Mouse (Mus musculus) MEL (cell line): ENCODE data around the gene Elmsan1.

Source experiments
- EP300 ChIP-seq, 2 experiments: IDR thresholded peaks; 2 replicates each; pipeline ENCODE4 v1.6.1; 2011; ENCODE audit warnings: improper control_type of control experiment in 2 of 2, low read length in 2 of 2, low read depth in 1 of 2, mild to moderate bottlenecking in 1 of 2
- GATA1 ChIP-seq: IDR thresholded peaks from 2 replicates; pipeline ENCODE4 v1.6.1; 2011; ENCODE audit warnings: low read depth, low read length, improper control_type of control experiment
- POLR2A ChIP-seq, 2 experiments: IDR thresholded peaks; 2 replicates each; pipeline ENCODE4 v1.6.1; 2011 to 2012; ENCODE audit warnings: low read length in 2 of 2, mild to moderate bottlenecking in 2 of 2, control low read depth in 1 of 2, improper control_type of control experiment in 1 of 2, low read depth in 1 of 2, moderate library complexity in 1 of 2; ENCODE audit not compliant: control insufficient read depth in 1 of 2, insufficient read depth in 1 of 2, poor library complexity in 1 of 2
- UBTF ChIP-seq: IDR thresholded peaks from 2 replicates; pipeline ENCODE4 v1.6.1; 2012; ENCODE audit warnings: low read depth, mild to moderate bottlenecking, inconsistent platforms, low read length, improper control_type of control experiment, moderate library complexity, borderline replicate concordance; ENCODE audit not compliant: insufficient read depth
- USF2 ChIP-seq, 2 experiments: IDR thresholded peaks; 2 replicates each; pipeline ENCODE4 v1.6.1; 2011 to 2012; ENCODE audit warnings: improper control_type of control experiment in 2 of 2, low read length in 2 of 2, borderline replicate concordance in 1 of 2, inconsistent platforms in 1 of 2, low read depth in 1 of 2, mild to moderate bottlenecking in 1 of 2; ENCODE audit not compliant: insufficient read depth in 1 of 2

DNA sequence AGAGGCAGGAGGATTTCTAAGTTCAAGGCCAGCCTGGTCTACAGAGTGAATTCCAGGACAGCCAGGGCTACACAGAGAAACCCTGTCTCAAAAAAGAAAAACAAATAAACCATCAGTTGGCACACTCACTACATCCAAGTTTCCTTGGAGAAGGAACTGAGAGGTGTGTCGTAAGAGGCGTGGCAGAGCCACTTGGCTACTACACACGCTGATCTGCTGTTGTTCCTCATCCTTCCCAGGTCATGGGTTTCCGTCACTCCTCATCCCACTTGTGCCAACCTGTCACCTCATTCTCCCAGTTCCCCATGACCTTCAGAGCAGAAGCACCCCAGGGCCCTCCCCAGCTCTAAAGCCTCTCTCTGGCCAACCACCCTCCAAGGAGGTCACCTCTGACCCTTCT is 17.5 kb downstream of the Elmsan1 start:
- TF ChIP-seq UBTF (no peak), USF2 (IDR thresholded peaks at IDR 0.05; ENCODE audit: borderline replicate concordance in 1 of 2, insufficient read depth in 1 of 2, low read depth in 1 of 2, low read length in 2 of 2) (no peak), POLR2A (IDR thresholded peaks at IDR 0.05; ENCODE audit: control insufficient read depth in 1 of 2, insufficient read depth in 1 of 2, low read depth in 1 of 2, low read length in 2 of 2, poor library complexity in 1 of 2) (no peak), GATA1 (no peak), EP300 (IDR thresholded peaks at IDR 0.05; ENCODE audit: low read depth in 1 of 2, low read length in 2 of 2) (no peak)
